In the genomic region with DNA sequence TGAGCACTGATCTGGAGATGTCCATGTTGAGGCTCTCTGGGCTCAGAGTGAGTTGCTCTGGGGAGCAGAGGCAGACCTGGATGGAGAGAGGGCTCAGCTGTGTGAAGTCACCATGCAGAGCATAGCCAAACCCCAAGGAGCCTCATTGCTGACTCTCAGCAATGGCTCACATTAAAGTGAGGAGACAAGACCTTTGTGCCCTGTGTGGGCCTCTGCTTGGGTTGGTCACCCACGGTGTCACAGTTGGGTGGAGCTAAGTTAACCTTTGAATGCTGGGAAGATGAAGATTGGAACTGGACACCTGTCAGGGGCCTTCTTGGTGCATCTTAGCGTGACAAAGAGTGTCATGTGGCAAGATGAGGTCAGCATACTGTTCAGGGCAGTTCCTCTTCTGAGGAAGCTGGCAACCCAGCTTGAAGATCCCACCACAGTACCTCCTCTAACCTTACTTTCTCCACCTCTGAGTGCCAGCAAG, we compare ENCODE assay signal across 19 mouse cellular contexts. TPM values are rescaled to one million over a fixed set of nuclear protein-coding genes. Genes with fewer than 3 reads are reported as not detected.
A peak's percentile ranks its signal among the peaks of the same experiment; 100 is the strongest.
DNase-seq lines count a peak whose midpoint lies in the region; ATAC-seq and TF ChIP-seq lines count a peak whose summit lies in the region.
"Had no signal": no experiment of that assay in that cellular context is flagged by ENCODE, and none has a peak within 500 bp of the region (broad histone marks: within the 10 kb centered on the region; RNA-seq: fewer than 3 reads in every experiment).

No protein-coding gene starts in this region.

- WGBS in spleen, adult 2 months, result 9% methylated on average over 2 of the region's 2 CpGs

- no peak for TF ChIP-seq POLR2A in spleen, adult 2 months (IDR thresholded peaks at IDR 0.05; ENCODE audit: low read depth, low read length)

- no peak for ATAC-seq in frontal cortex, adult (ENCODE audit: low TSS enrichment)
- ATAC-seq: forebrain, embryonic 16.5 days had no signal

- TF ChIP-seq CTCF in spleen, adult 2 months (IDR thresholded peaks at IDR 0.05; ENCODE audit: extremely low read depth, insufficient read depth, insufficient read length, insufficient replicate concordance), result no peak

- H3K4me3 ChIP-seq in spleen, adult 2 months (ENCODE audit: extremely low read depth, insufficient read depth, insufficient read length), result no peak overlapping the region
- H3K4me3 ChIP-seq: embryonic facial prominence, embryonic 12.5 days; heart, adult 2 months; midbrain, embryonic 10.5 days; neural tube, embryonic 15.5 days had no signal

- H3K27ac ChIP-seq in spleen, adult 2 months (ENCODE audit: insufficient read depth, low read length), result peak overlapping the region; percentile 73
- H3K27ac ChIP-seq: embryonic facial prominence, embryonic 12.5 days; heart, adult 2 months; midbrain, embryonic 10.5 days; neural tube, embryonic 15.5 days had no signal

- H3K4me1 ChIP-seq in spleen, adult 2 months (ENCODE audit: control insufficient read depth, insufficient read depth, insufficient read length), result peaks cover 38% of the 10 kb centered on the region; the same call in 1 of the 2 replicates
- H3K4me1 ChIP-seq: embryonic facial prominence, embryonic 12.5 days; midbrain, embryonic 10.5 days; neural tube, embryonic 15.5 days had no signal

- no peaks in the 10 kb centered on the region for H3K27me3 ChIP-seq in spleen, adult 2 months (ENCODE audit: control insufficient read depth, insufficient read depth, low read length)
- H3K27me3 ChIP-seq: embryonic facial prominence, embryonic 12.5 days; neural tube, embryonic 15.5 days had no signal

- DNase-seq in spleen, adult 2 months (ENCODE audit: low read depth in 1 of 2, low spot score in 2 of 2), result peak in 1 of 2 experiments; percentile 50
- no peak for DNase-seq in spleen, adult 18-20 months
- DNase-seq in kidney, adult 9 months, result peak; percentile 90
- DNase-seq in kidney, postnatal 36 days, result peak; percentile 71 to 77
- no peak for DNase-seq in right cerebral cortex, postnatal 36 days (ENCODE audit: low spot score in 2 of 2)
- no peak for DNase-seq in thymus, postnatal 10 days (ENCODE audit: low spot score in 2 of 2)
- no peak for DNase-seq in frontal cortex, adult 2 months (ENCODE audit: extremely low spot score in 1 of 2, low spot score in 1 of 2)
- DNase-seq: adrenal gland, adult 8-10 months; cerebellum, adult 18-20 months; cerebellum, postnatal 36 days; heart, adult 2 months; layer of hippocampus, adult 9-11 months; right cerebral cortex, postnatal 4 days; thymus, postnatal 25 days had no signal

- H3K36me3 ChIP-seq in spleen, adult 2 months (ENCODE audit: control insufficient read depth, insufficient read depth, low read length), result peaks cover 25% of the 10 kb centered on the region
- H3K36me3 ChIP-seq: embryonic facial prominence, embryonic 12.5 days; midbrain, embryonic 10.5 days; neural tube, embryonic 15.5 days had no signal

RNA-seq across cellular contexts. Expression of a gene that starts 16.0 kb away (rescaled TPM):
- 82.2 and 98.8 TPM in 2 replicates for polyA plus RNA-seq in spleen, adult 2 months (2012; rRNA removed)
- polyA plus RNA-seq in frontal cortex, adult 2 months (2012; rRNA removed), result 0.08 and 0.13 TPM in 2 replicates

RNA-seq across cellular contexts. Expression of a gene that starts 47.0 kb away (rescaled TPM):
- 40.8 and 55.1 TPM in 2 replicates for polyA plus RNA-seq in spleen, adult 2 months (2012; rRNA removed)
- 65.7 and 77.7 TPM in 2 replicates for polyA plus RNA-seq in frontal cortex, adult 2 months (2012; rRNA removed)

RNA-seq across cellular contexts. Expression of a gene that starts 48.7 kb away (rescaled TPM):
- polyA plus RNA-seq in spleen, adult 2 months (2012; rRNA removed), result 0.29 and 0.32 TPM in 2 replicates
- polyA plus RNA-seq in frontal cortex, adult 2 months (2012; rRNA removed), result 27.4 and 32.4 TPM in 2 replicates

RNA-seq across cellular contexts. Expression of a gene that starts 49.3 kb away (rescaled TPM):
- 8.2 and 10.0 TPM in 2 replicates for polyA plus RNA-seq in spleen, adult 2 months (2012; rRNA removed)
- 44.2 and 48.6 TPM in 2 replicates for polyA plus RNA-seq in frontal cortex, adult 2 months (2012; rRNA removed)

Comparison
In these comparisons a context has a peak if more than half of its experiments do, and no peak if none do; other contexts are left out.
1. DNase-seq: peak in kidney, adult 9 months (single experiment) and kidney, postnatal 36 days (2 of 2); none in spleen, adult 18-20 months (0 of 2), right cerebral cortex, postnatal 36 days (0 of 2), thymus, postnatal 10 days (0 of 2) and frontal cortex, adult 2 months (0 of 2).
2. RNA of a gene that starts 16.0 kb away (polyA plus RNA-seq): 82.2 to 98.8 TPM in spleen, adult 2 months; 0.08 to 0.13 TPM in frontal cortex, adult 2 months; every median in the first group is over 10 times any median in the second.
3. RNA of a gene that starts 48.7 kb away (polyA plus RNA-seq): 27.4 to 32.4 TPM in frontal cortex, adult 2 months; 0.29 to 0.32 TPM in spleen, adult 2 months; every median in the first group is over 10 times any median in the second.